Mouse (Mus musculus): ENCODE measurements at regions not wholly inside any gene's neighbourhood (a gene's known extent, or its start where the extent isn't known, plus 50 kb on each side); places are given as distances from the start of the nearest gene placed in this dataset.

- no peak overlapping the region for H3K27ac ChIP-seq
- no peaks in the 10 kb centered on the region for H3K4me1 ChIP-seq
- DNase-seq (ENCODE audit: extremely low spot score, low spot score) = no peak
- 81% methylated on average over 4 of the region's 4 CpGs for WGBS
- no peaks in the 10 kb centered on the region for H3K36me3 ChIP-seq (replicated peaks)
- no peaks in the 10 kb centered on the region for H3K27me3 ChIP-seq (ENCODE audit: poor library complexity, severe bottlenecking)
- no peaks in the 10 kb centered on the region for H3K9me3 ChIP-seq
- no peak overlapping the region for H3K4me3 ChIP-seq
Measured at GRCm38 (mm10) chr1:185891814-185892213, 225.3 kb downstream of the Lyplal1 start.

DNA sequence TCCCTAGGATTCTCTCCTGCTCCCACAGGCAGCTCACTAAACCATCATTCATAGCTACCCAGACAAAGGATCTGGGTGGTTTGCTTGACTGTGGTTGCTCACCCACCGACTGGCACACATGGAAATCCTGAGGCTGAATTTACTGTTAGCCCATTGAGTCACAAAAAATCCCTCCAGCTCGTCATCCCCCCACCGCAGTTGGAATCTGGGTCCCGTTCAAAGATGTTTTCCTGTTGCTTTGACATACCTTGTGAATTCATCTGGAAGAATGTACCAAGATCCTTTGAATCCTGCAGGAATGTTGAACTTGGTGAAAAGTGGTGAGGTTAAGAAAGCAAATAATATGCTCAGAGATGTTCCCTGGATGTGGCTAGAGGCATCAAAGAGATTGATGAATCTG is 223.7 kb downstream of the Lyplal1 start:
- Histone ChIP-seq H3K9me3 (no peaks in the 10 kb centered on the region), H3K4me3 (no peak overlapping the region), H3K36me3 (replicated peaks) (no peaks in the 10 kb centered on the region), H3K27me3 (ENCODE audit: poor library complexity, severe bottlenecking) (no peaks in the 10 kb centered on the region), H3K4me1 (no peaks in the 10 kb centered on the region), H3K27ac (no peak overlapping the region)
- 69% methylated on average over 4 of the region's 4 CpGs for WGBS
- no peak for DNase-seq (ENCODE audit: extremely low spot score, low spot score)

GRCm38 (mm10) chr1:185898475-185898874 is 218.6 kb downstream of the Lyplal1 start:
- 72% methylated on average over 9 of the region's 9 CpGs for WGBS
- Histone ChIP-seq H3K36me3 (replicated peaks) (no peaks in the 10 kb centered on the region), H3K27me3 (ENCODE audit: poor library complexity, severe bottlenecking) (no peaks in the 10 kb centered on the region), H3K9me3 (no peaks in the 10 kb centered on the region; the same call in 1 of the 2 replicates), H3K4me1 (no peaks in the 10 kb centered on the region), H3K4me3 (no peak overlapping the region), H3K27ac (no peak overlapping the region)
- no peak for DNase-seq (ENCODE audit: extremely low spot score, low spot score)

GRCm38 (mm10) chr1:185900316-185900715 is 216.8 kb downstream of the Lyplal1 start:
- H3K9me3 ChIP-seq = no peaks in the 10 kb centered on the region; the same call in 1 of the 2 replicates
- H3K36me3 ChIP-seq (replicated peaks) = no peaks in the 10 kb centered on the region
- H3K27me3 ChIP-seq (ENCODE audit: poor library complexity, severe bottlenecking) = no peaks in the 10 kb centered on the region
- H3K27ac ChIP-seq = no peak overlapping the region
- DNase-seq (ENCODE audit: extremely low spot score, low spot score) = no peak
- 89% methylated on average over 3 of the region's 3 CpGs for WGBS
- no peaks in the 10 kb centered on the region for H3K4me1 ChIP-seq
- H3K4me3 ChIP-seq = no peak overlapping the region

DNA sequence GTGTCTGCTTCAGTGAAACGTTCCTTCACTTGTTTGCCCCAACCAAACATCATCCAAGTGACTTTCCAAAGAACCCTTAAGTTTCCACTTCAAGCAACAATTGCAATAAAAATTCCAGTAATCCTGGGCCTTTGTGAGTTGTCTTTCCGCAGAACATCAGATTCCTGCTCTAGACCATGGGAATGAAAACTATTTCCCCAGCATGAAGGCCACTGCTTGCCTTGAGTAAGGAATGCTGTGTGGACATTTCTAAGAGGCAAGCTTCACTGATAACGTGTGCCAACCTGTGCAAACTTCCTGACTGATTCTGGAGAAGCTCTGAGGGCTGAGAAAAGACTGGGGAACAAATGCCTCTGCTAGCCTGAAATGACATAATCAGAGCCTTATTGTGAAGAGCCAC is 214.7 kb downstream of the Lyplal1 start:
- 90% methylated on average over 3 of the region's 3 CpGs for WGBS
- Histone ChIP-seq H3K4me1 (no peaks in the 10 kb centered on the region), H3K9me3 (no peaks in the 10 kb centered on the region; the same call in 1 of the 2 replicates), H3K27ac (no peak overlapping the region), H3K36me3 (replicated peaks) (no peaks in the 10 kb centered on the region), H3K27me3 (ENCODE audit: poor library complexity, severe bottlenecking) (no peaks in the 10 kb centered on the region), H3K4me3 (no peak overlapping the region)
- no peak for DNase-seq (ENCODE audit: extremely low spot score, low spot score)

DNA sequence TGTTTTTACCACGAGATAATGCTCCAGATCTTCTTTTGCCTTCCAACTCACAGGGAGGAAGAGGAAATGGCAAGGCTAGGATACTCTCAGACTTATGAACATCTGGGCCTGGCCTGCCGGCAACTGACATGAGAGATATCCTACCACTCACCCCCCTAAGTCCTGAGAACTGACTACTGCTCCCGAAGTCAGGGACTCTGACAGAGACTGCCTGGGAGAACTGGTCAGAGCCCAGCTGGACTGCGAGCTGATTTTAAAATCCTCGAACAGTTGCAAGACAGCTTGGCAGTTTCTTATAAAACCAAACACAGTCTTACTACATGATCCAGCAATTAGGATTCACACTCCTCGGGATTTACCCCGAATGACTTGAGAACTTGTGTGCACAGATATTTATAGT is 211.4 kb downstream of the Lyplal1 start:
- DNase-seq (ENCODE audit: extremely low spot score, low spot score) = no peak
- H3K27ac ChIP-seq = no peak overlapping the region
- WGBS = 90% methylated on average over 7 of the region's 7 CpGs
- no peaks in the 10 kb centered on the region for H3K27me3 ChIP-seq (ENCODE audit: poor library complexity, severe bottlenecking)
- H3K9me3 ChIP-seq = no peaks in the 10 kb centered on the region; the same call in 1 of the 2 replicates
- no peaks in the 10 kb centered on the region for H3K36me3 ChIP-seq (replicated peaks)
- no peak overlapping the region for H3K4me3 ChIP-seq
- no peaks in the 10 kb centered on the region for H3K4me1 ChIP-seq

DNA sequence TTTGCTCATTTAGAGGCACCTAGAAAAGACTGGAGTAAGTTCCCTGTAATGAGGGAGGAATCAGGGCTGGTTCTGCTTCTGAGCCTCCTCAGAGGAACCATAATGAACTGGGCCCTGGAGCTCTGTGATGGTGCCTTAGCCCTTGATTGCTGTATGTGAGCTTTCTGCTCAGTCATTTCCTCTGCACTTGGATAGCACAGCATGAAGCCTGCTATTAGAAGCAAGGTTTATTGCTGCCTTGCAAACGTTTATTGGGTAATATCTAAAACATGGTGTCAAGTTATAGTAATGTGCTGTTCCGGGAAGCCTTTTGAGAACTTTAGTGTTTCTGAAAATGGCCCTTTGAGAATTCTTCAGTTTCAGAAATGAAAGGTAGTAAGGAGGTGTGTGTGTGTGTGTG is 201.5 kb downstream of the Lyplal1 start:
- Histone ChIP-seq H3K4me1 (no peaks in the 10 kb centered on the region), H3K4me3 (no peak overlapping the region), H3K9me3 (no peaks in the 10 kb centered on the region), H3K27me3 (ENCODE audit: poor library complexity, severe bottlenecking) (no peaks in the 10 kb centered on the region), H3K27ac (no peak overlapping the region), H3K36me3 (replicated peaks) (no peaks in the 10 kb centered on the region)
- WGBS = 81% methylated on average over 2 of the region's 2 CpGs
- no peak for DNase-seq (ENCODE audit: extremely low spot score, low spot score)

- no peaks in the 10 kb centered on the region for H3K36me3 ChIP-seq (replicated peaks)
- no peak overlapping the region for H3K4me3 ChIP-seq
- no peaks in the 10 kb centered on the region for H3K4me1 ChIP-seq
- H3K9me3 ChIP-seq = no peaks in the 10 kb centered on the region
- 93% methylated on average over 1 of the region's 1 CpGs for WGBS
- no peaks in the 10 kb centered on the region for H3K27me3 ChIP-seq (ENCODE audit: poor library complexity, severe bottlenecking)
- DNase-seq (ENCODE audit: extremely low spot score, low spot score) = no peak
- no peak overlapping the region for H3K27ac ChIP-seq
Measured at GRCm38 (mm10) chr1:185918663-185919062, 198.4 kb downstream of the Lyplal1 start.

- Histone ChIP-seq H3K27me3 (ENCODE audit: poor library complexity, severe bottlenecking) (no peaks in the 10 kb centered on the region), H3K4me1 (no peaks in the 10 kb centered on the region), H3K27ac (no peak overlapping the region), H3K4me3 (no peak overlapping the region), H3K9me3 (peaks cover 7% of the 10 kb centered on the region; the same call in 1 of the 2 replicates), H3K36me3 (replicated peaks) (no peaks in the 10 kb centered on the region)
- WGBS = 84% methylated on average over 2 of the region's 2 CpGs
- DNase-seq (ENCODE audit: extremely low spot score, low spot score) = no peak
Measured at GRCm38 (mm10) chr1:185923723-185924122, 193.4 kb downstream of the Lyplal1 start.

GRCm38 (mm10) chr1:185929000-185929399 is 188.1 kb downstream of the Lyplal1 start:
- Histone ChIP-seq H3K27me3 (ENCODE audit: poor library complexity, severe bottlenecking) (no peaks in the 10 kb centered on the region), H3K27ac (no peak overlapping the region), H3K9me3 (peaks cover 7% of the 10 kb centered on the region; the same call in 1 of the 2 replicates), H3K4me1 (no peaks in the 10 kb centered on the region; the same call in 1 of the 2 replicates), H3K4me3 (no peak overlapping the region), H3K36me3 (replicated peaks) (no peaks in the 10 kb centered on the region)
- WGBS = 14% methylated on average over 2 of the region's 2 CpGs
- DNase-seq (ENCODE audit: extremely low spot score, low spot score) = no peak

- peaks cover 7% of the 10 kb centered on the region; the same call in 1 of the 2 replicates for H3K9me3 ChIP-seq
- no peak for DNase-seq (ENCODE audit: extremely low spot score, low spot score)
- H3K27me3 ChIP-seq (ENCODE audit: poor library complexity, severe bottlenecking) = no peaks in the 10 kb centered on the region
- no peaks in the 10 kb centered on the region; the same call in 1 of the 2 replicates for H3K4me1 ChIP-seq
- WGBS = 84% methylated on average over 5 of the region's 5 CpGs
- H3K27ac ChIP-seq = no peak overlapping the region
- H3K36me3 ChIP-seq (replicated peaks) = no peaks in the 10 kb centered on the region
- no peak overlapping the region for H3K4me3 ChIP-seq
Measured at GRCm38 (mm10) chr1:185929761-185930160, 187.3 kb downstream of the Lyplal1 start.

DNA sequence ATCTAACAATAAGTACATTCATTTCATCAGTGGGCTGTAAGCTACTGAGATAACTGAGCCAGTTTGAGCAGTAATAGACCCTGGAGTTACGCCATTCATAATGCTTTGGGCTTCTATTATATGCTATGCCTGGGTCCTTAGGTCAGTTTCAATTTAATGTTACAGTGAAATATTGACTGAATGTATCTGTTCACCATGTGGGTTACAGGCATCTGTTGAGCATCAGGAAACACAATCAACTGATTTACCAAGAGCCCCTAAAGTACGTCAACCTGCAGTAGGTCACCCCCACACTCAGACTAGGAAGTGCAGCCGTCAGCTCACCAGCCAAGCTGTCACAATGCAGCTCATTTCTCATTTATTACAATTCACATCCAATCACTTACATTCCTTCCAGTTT is 183.5 kb downstream of the Lyplal1 start:
- no peak for DNase-seq (ENCODE audit: extremely low spot score, low spot score)
- Histone ChIP-seq H3K4me3 (no peak overlapping the region), H3K27me3 (ENCODE audit: poor library complexity, severe bottlenecking) (no peaks in the 10 kb centered on the region), H3K36me3 (replicated peaks) (no peaks in the 10 kb centered on the region), H3K9me3 (no peaks in the 10 kb centered on the region), H3K4me1 (no peaks in the 10 kb centered on the region; the same call in 1 of the 2 replicates), H3K27ac (no peak overlapping the region)
- WGBS = 91% methylated on average over 3 of the region's 3 CpGs

- Histone ChIP-seq H3K4me3 (no peak overlapping the region), H3K36me3 (replicated peaks) (no peaks in the 10 kb centered on the region), H3K4me1 (no peaks in the 10 kb centered on the region), H3K27me3 (ENCODE audit: poor library complexity, severe bottlenecking) (no peaks in the 10 kb centered on the region), H3K27ac (no peak overlapping the region), H3K9me3 (no peaks in the 10 kb centered on the region)
- no peak for DNase-seq (ENCODE audit: extremely low spot score, low spot score)
Measured at GRCm38 (mm10) chr1:185937026-185937425, 180.1 kb downstream of the Lyplal1 start.

DNA sequence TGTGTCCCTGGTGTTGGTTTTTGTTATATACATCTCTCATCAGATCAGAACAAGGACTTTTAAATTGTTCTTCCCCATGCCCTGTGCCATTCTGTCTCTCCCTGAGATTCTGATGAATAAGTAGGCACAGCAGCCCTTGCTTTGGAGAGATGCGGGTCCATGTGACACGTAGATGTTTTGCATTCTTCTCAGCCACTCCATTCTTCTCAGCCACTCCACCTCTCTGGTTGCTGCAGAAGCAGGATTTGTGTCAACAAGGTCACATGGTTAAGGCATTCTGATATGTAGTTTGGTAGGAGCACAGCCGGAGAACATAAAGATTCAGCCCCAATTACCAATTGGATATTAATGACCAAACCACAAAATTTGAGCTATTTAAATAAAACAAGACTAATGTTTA is 177.2 kb downstream of the Lyplal1 start:
- no peaks in the 10 kb centered on the region for H3K9me3 ChIP-seq
- H3K4me3 ChIP-seq = no peak overlapping the region
- WGBS = 85% methylated on average over 3 of the region's 3 CpGs
- no peaks in the 10 kb centered on the region for H3K36me3 ChIP-seq (replicated peaks)
- H3K4me1 ChIP-seq = no peaks in the 10 kb centered on the region
- DNase-seq (ENCODE audit: extremely low spot score, low spot score) = peak; percentile 11
- H3K27me3 ChIP-seq (ENCODE audit: poor library complexity, severe bottlenecking) = no peaks in the 10 kb centered on the region
- no peak overlapping the region for H3K27ac ChIP-seq

Data from forebrain, embryonic 10.5 days (tissue).